Mouse (Mus musculus) forebrain, embryonic 15.5 days (tissue): ENCODE results near the gene Atp2c2. TPM values are rescaled to one million over a fixed set of nuclear protein-coding genes. Genes with fewer than 3 reads are reported as not detected.
A peak's percentile ranks its signal among the peaks of the same experiment; 100 is the strongest.

Experiments used
- ATAC-seq: fragments of 200-750 bp; cut with Nextera tagmentation; replicated peaks from 2 replicates; pipeline ENCODE4 v1.8.0; 2017; ENCODE audit warnings: mild to moderate bottlenecking, moderate TSS enrichment, moderate library complexity
- H3K27ac ChIP-seq: fragments of 300-500 bp; sonication (generic); replicated peaks from 2 replicates; pipeline ENCODE4 v1.5.1; 2015; ENCODE audit warnings: mild to moderate bottlenecking, inconsistent platforms
- H3K27me3 ChIP-seq: fragments of 300-500 bp; sonication (generic); 2 replicates; pipeline ENCODE4 v1.6.1; 2015; ENCODE audit warnings: inconsistent platforms
- H3K36me3 ChIP-seq: fragments of 300-500 bp; sonication (generic); 2 replicates; pipeline ENCODE4 v1.6.1; 2015; ENCODE audit warnings: mild to moderate bottlenecking, inconsistent platforms
- H3K4me1 ChIP-seq: fragments of 300-500 bp; sonication (generic); 2 replicates; pipeline ENCODE4 v1.6.1; 2015; ENCODE audit warnings: inconsistent platforms
- H3K4me2 ChIP-seq: fragments of 300-500 bp; sonication (generic); replicated peaks from 2 replicates; pipeline ENCODE4 v1.6.1; 2015; ENCODE audit warnings: mild to moderate bottlenecking, inconsistent platforms
- H3K4me3 ChIP-seq: fragments of 300-500 bp; sonication (generic); 2 replicates; pipeline ENCODE4 v1.5.1; 2015; ENCODE audit warnings: mild to moderate bottlenecking, inconsistent platforms
- H3K9ac ChIP-seq: fragments of 300-500 bp; sonication (generic); replicated peaks from 2 replicates; pipeline ENCODE4 v1.6.1; 2015; ENCODE audit warnings: mild to moderate bottlenecking, inconsistent platforms
- H3K9me3 ChIP-seq: fragments of 300-500 bp; sonication (generic); 2 replicates; pipeline ENCODE4 v1.6.1; 2016; ENCODE audit warnings: inconsistent platforms
- WGBS: fragments of 180-500 bp; shearing (Covaris S2); methylation state at CpG from one replicate; pipeline ENCODE4 v1.1.7; 2015; ENCODE audit warnings: mixed read lengths; 5-methylcytosine and 5-hydroxymethylcytosine counted together
- polyA plus RNA-seq: library from polyadenylated mRNA; unstranded; fragments of >200 nt; fragmentation: Nextera tagmentation; extraction: Ambion mirVana; gene quantifications from 2 replicates; pipeline ENCODE4 v1.2.1, GENCODE M21; 2015

The Atp2c2 gene
- polyA plus RNA-seq, 1 experiment from 2014 or later = 0.09 TPM

DNA sequence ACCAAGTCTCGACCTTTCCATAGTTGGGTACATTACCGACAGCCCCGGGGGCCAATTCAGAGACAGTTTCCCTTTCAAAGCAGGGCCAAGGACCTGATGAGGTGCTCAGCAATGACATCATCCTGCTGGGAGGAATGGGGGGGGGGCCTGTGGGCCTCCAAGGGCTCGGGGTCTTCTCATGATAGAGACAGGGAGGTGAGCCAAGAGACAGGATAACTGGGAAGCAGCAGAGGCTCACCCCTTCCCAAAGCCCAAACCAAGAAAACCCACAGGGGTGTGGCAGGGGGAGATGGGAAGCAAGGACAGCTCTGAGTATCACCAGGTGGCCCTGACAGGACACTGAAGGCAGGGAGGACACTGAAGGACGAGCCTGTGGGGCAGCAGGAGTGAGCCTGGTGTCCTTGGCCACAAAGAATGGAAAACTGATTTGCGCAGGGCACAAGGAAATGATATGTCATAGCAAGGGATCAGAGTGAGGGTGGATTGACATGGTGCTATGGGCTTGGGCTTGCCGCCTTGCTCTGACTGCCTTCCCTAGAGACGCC is 28.6 kb downstream of the Atp2c2 start:
- Histone ChIP-seq H3K27me3 (no peaks in the 10 kb centered on the region), H3K9ac (no peak overlapping the region), H3K4me3 (no peak overlapping the region), H3K27ac (no peak overlapping the region), H3K4me1 (no peaks in the 10 kb centered on the region), H3K4me2 (no peak overlapping the region), H3K9me3 (no peaks in the 10 kb centered on the region), H3K36me3 (no peaks in the 10 kb centered on the region)
- 91% methylated on average over 8 of the region's 8 CpGs for WGBS
- no peak for ATAC-seq

DNA sequence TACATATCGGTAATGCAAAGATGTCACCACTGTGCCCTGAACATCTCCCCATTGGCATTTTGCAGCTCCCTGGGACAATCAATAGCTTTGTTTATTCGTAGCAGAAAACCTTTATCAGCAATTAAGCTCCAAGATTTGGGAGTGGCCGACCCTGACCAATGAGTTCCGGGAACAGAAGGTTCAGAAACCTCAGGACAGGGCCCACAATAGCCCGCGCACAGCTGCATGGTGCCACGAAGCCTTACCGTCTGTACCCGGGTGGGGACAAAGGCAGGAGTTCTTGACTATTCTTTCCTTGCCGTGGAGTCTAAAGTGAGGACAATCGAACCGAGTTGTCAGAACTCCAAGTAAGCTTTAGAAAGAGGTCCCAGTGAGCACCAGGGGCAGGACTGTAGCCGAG is 32.3 kb downstream of the Atp2c2 start:
- no peak overlapping the region for H3K4me3 ChIP-seq
- ATAC-seq = no peak
- H3K4me2 ChIP-seq = no peak overlapping the region
- no peaks in the 10 kb centered on the region for H3K4me1 ChIP-seq
- H3K27me3 ChIP-seq = no peaks in the 10 kb centered on the region
- H3K36me3 ChIP-seq = no peaks in the 10 kb centered on the region
- 66% methylated on average over 13 of the region's 13 CpGs for WGBS
- H3K9me3 ChIP-seq = no peaks in the 10 kb centered on the region
- H3K9ac ChIP-seq = no peak overlapping the region
- H3K27ac ChIP-seq = no peak overlapping the region

DNA sequence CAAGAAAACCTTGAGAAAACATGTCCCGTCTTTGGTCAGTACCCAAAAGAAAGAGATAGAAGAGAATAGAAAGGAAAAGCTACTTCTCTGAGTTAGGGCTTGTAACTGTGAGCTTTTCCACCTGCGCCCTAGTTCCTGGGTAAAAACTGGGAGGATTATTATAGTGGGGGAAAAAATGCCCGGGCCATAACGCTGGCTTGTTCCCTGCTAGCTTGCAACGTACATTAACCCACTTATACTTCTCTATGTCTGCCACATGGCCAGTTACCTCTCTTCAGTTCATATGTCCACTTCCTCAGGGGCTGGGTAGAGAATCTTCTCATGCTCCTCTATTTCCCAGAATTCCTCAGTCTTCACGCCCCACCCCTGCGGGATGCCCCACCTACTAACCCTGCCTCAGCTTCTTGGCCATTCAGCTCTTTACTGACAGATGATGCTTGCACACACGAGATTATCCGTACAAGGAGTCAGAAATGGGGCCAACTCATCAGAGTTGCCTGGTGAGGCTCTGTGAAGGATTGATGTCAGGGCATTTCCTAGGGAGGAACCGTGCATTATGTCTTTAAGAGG is 36.6 kb downstream of the Atp2c2 start:
- Histone ChIP-seq H3K4me3 (no peak overlapping the region), H3K27me3 (no peaks in the 10 kb centered on the region), H3K36me3 (no peaks in the 10 kb centered on the region), H3K9ac (no peak overlapping the region), H3K27ac (no peak overlapping the region), H3K9me3 (no peaks in the 10 kb centered on the region), H3K4me1 (no peaks in the 10 kb centered on the region), H3K4me2 (no peak overlapping the region)
- no peak for ATAC-seq
- WGBS = 88% methylated on average over 10 of the region's 10 CpGs

DNA sequence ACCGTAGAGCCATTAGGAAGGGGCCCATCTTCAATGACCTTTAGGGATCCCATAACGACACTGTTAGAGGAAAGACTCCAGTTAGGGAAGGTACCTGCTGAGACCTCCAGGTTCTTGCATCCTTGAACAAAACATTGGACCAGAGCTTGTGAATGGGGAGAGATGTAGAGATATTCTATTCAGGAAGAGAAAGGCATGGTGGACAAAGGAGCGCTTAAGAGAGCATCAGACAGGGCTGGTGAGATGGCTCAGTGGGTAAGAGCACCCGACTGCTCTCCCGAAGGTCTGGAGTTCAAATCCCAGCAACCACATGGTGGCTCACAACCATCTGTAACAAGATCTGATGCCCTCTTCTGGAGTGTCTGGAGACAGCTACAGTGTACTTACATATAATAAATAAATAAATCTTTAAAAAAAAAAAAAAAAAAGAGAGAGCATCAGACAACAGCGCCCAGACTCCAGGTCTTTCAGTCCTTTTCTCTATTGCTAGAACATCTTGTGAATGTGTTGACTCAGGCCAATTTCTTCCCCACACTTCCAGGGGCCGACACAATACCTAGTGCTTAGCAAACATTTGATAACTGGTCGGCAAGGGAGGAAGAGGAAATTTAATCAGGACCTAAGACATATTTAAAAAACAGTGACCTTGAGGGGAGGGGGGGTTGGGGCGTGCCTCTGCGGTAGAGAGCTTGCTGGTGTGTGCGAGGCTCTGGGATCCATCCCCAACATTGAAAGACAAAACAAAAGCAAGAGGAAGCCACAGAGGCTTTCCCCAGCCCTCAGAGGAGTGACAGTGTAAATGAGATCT is 37.5 kb downstream of the Atp2c2 start:
- H3K4me3 ChIP-seq = no peak overlapping the region
- no peak for ATAC-seq
- 82% methylated on average over 11 of the region's 11 CpGs for WGBS
- no peak overlapping the region for H3K9ac ChIP-seq
- no peak overlapping the region for H3K27ac ChIP-seq
- H3K27me3 ChIP-seq = no peaks in the 10 kb centered on the region
- H3K36me3 ChIP-seq = no peaks in the 10 kb centered on the region
- no peaks in the 10 kb centered on the region for H3K4me1 ChIP-seq
- no peaks in the 10 kb centered on the region for H3K9me3 ChIP-seq
- H3K4me2 ChIP-seq = no peak overlapping the region

DNA sequence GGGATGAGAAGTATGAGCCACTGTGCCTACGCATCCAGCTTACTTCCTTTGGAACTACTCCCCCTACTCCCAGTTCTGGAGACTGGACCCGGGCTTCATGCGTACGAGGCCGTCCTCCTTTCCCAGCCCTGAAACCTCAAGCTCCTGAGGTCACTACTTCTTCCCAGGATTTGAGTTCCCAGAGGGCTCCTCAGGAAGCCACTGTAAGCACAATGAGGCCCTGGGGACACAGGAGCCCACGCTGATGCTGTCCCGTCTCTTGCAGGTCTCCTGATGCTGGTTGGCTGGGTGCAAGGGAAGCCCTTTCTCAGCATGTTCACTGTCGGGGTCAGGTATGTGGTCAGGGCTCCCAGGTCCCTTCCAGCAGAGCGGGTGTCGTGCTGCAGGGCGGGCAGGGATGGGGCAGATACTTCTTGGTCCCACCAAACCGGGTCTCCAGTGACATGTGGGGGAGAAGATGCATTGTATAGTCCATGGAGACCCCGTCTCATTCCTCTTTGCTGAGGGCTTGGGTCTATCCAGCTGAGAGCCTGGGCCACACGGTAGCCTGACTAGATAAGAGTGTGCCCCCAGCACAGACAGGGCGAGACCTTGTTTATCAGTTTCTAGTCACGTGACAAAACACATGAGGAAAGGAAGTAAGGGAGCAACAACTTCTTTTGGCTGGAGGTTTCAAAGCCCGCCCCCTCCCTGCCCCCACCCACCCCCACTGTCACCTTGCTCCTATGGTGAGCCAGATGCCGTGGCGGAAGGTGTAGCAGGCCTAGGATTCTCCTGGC is 38.5 kb downstream of the Atp2c2 start:
- Histone ChIP-seq H3K4me1 (no peaks in the 10 kb centered on the region), H3K36me3 (no peaks in the 10 kb centered on the region), H3K9me3 (no peaks in the 10 kb centered on the region), H3K27ac (no peak overlapping the region), H3K4me3 (no peak overlapping the region), H3K27me3 (no peaks in the 10 kb centered on the region), H3K9ac (no peak overlapping the region), H3K4me2 (no peak overlapping the region)
- WGBS = 88% methylated on average over 19 of the region's 19 CpGs
- ATAC-seq = no peak

DNA sequence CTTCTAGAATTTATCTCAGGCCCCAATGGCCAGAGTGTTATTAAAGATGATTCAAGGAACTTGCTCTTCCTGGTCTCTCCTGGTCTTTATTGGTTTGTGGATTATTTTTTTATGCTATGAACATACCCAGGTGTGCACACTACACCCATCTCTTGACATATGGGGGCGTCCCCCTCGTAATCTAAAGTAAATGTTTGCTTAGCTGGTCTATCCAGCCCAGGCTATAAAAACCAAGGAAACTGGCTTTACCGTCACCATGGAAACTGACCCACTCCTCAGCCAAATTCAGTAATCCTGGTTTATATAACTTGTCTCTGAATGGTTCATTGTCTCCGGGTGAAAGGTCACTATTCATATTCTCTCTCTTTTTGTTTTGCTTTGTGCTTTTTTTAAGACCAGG is 40.8 kb downstream of the Atp2c2 start:
- no peak overlapping the region for H3K27ac ChIP-seq
- no peaks in the 10 kb centered on the region for H3K4me1 ChIP-seq
- H3K4me3 ChIP-seq = no peak overlapping the region
- H3K36me3 ChIP-seq = no peaks in the 10 kb centered on the region
- H3K9ac ChIP-seq = no peak overlapping the region
- H3K27me3 ChIP-seq = no peaks in the 10 kb centered on the region
- WGBS = 66% methylated on average over 4 of the region's 4 CpGs
- no peak overlapping the region for H3K4me2 ChIP-seq
- no peaks in the 10 kb centered on the region for H3K9me3 ChIP-seq
- ATAC-seq = no peak

DNA sequence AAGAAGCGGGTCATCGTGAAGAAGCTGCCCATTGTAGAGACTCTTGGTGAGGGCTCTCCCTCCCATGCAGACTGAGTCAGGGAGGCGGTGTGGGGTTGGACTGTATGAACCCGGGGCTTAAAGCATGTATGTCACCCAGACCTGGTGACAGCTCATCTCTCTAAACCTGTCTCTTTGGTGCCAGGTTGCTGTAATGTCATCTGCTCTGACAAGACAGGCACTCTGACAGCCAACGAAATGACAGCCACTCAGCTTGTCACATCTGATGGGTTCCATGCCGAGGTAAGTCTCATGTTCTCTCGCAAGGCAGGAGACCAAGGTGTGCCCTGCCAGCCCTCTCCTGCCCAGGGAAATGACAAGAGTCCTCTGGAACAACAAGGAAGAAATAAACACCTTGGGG is 42.6 kb downstream of the Atp2c2 start:
- no peaks in the 10 kb centered on the region for H3K27me3 ChIP-seq
- WGBS = 82% methylated on average over 7 of the region's 7 CpGs
- no peak overlapping the region for H3K27ac ChIP-seq
- H3K9me3 ChIP-seq = no peaks in the 10 kb centered on the region
- H3K9ac ChIP-seq = no peak overlapping the region
- H3K4me1 ChIP-seq = no peaks in the 10 kb centered on the region
- H3K4me2 ChIP-seq = no peak overlapping the region
- H3K4me3 ChIP-seq = no peak overlapping the region
- no peak for ATAC-seq
- H3K36me3 ChIP-seq = no peaks in the 10 kb centered on the region

DNA sequence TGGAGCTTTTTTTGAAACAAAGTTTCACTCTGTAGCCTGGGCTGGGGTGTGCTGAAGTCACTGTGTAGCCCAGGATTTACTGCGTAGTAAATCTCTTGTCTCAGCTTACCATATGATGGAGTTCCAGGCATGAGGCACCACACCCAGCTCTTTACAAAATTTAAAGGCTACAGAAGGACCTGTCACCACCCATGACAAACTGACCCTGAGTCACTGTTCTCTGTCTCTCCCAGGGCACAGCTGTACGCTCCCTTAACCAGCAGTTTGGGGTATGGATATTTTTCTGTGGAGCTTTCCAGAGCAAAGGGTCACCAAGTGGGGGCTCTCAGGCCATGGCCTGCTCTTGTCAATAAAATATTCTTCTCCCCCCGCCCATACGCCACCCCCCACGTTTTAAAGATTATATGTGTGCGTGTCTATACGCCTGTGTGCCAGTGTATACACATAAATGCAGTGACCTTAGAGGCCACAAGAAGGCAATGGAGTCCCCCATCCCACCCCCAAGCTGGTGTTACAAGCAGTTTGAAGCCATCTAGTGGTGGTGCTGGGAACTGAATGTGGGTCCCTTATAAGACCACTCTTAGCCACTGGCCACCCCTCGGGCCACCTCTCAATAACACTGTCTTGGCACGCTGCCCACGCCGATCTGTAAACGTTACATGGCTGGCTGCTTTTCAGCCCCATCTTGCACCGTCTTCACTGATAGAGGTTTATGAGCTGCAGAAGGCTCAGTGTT is 43.6 kb downstream of the Atp2c2 start:
- Histone ChIP-seq H3K27ac (no peak overlapping the region), H3K4me2 (no peak overlapping the region), H3K27me3 (no peaks in the 10 kb centered on the region), H3K9me3 (no peaks in the 10 kb centered on the region), H3K4me1 (no peaks in the 10 kb centered on the region), H3K36me3 (no peaks in the 10 kb centered on the region), H3K9ac (no peak overlapping the region), H3K4me3 (no peak overlapping the region)
- 52% methylated on average over 13 of the region's 13 CpGs for WGBS
- ATAC-seq = no peak

DNA sequence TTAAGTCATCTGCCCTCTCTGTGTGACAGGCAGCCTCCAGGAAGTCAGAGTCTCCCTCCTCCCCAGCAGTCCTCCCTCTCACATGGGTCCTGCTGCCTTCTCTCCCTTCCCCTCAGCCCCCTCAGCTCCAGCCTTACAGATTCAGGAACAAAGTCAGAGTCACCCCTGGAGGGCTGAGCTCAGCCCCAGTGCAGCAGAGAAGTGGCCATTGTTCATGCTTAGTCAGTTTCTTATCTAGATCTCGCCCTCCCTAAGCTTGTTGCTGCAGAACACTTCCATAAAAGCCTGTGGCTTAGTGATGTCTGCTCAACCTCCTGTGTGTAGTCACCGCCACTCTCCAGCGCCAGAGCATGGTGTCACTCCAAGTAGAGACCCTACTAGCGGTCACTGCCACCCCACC is 44.8 kb downstream of the Atp2c2 start:
- H3K9ac ChIP-seq = no peak overlapping the region
- H3K27me3 ChIP-seq = no peaks in the 10 kb centered on the region
- H3K4me1 ChIP-seq = no peaks in the 10 kb centered on the region
- no peaks in the 10 kb centered on the region for H3K36me3 ChIP-seq
- H3K9me3 ChIP-seq = no peaks in the 10 kb centered on the region
- H3K27ac ChIP-seq = no peak overlapping the region
- H3K4me2 ChIP-seq = no peak overlapping the region
- H3K4me3 ChIP-seq = no peak overlapping the region
- 85% methylated on average over 4 of the region's 4 CpGs for WGBS
- ATAC-seq = no peak

DNA sequence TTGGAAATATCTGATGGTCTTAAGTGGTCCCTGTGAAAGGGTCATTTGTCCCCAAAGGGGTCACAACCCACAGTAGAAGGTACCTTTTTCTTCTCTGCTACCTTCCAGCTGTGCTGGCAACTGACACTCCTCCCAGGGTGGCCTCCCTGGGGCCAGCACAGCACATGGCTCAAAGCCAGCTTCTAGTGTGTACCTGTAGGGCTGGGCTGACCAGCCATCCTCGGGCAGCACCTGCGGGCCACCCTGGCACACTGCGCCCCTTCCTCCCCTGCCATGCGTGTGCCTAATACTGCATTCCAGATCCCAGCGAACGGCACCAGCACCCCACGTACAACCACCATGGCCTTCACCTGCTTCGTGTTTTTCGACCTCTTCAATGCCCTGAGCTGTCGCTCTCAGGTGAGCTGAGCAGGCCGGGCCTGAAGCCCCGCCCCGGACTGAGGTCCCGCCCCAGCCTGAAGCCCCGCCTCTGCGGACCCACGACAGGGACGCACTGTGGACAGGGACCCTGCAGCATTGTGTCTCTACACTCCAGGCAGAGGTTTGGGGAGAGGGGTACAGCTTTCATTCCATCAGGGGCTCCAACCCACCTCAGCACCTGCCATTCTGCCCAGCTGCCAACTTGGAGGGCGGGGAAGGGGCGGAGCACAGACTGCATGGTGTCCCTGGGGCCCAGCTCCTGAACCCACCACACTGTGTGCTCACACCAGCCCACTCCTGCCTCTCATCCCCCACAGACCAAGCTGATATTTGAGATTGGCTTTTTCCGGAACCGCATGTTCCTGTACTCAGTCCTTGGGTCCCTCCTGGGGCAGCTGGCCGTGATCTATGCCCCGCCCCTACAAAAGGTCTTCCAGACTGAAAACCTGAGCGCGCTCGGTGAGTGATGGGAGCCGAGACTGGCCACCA is 55.7 kb downstream of the Atp2c2 start:
- H3K27ac ChIP-seq = no peak overlapping the region
- H3K9me3 ChIP-seq = no peaks in the 10 kb centered on the region
- WGBS = 13% methylated on average over 28 of the region's 28 CpGs
- H3K9ac ChIP-seq = no peak overlapping the region
- H3K4me3 ChIP-seq = peak overlapping the region; percentile 16; the same call in 1 of the 2 replicates
- ATAC-seq = peak; percentile 53; the same call in 1 of the 2 replicates
- no peaks in the 10 kb centered on the region; the same call in 1 of the 2 replicates for H3K36me3 ChIP-seq
- peak overlapping the region; percentile 33 for H3K4me2 ChIP-seq
- H3K4me1 ChIP-seq = peaks cover 10% of the 10 kb centered on the region
- no peaks in the 10 kb centered on the region for H3K27me3 ChIP-seq

DNA sequence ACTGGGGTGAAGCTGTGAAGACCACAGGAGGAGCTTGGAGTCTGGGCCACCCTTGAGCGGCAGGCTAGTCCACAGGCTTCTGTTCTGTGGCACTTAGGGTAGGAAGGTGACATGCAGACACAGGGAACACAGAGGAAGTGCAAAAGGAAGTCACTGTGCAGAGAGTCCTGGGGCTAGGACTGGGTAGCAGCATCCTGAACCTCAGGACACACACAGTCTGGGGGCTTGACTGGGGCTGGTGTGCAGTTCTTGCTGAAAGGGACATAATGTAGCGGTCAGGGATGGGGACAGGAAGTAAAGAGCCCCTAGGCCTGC is 56.3 kb downstream of the Atp2c2 start:
- Histone ChIP-seq H3K4me3 (no peak overlapping the region), H3K4me2 (0 out of 2 replicates have a peak overlapping the region, but pooled peaks have one; percentile 33), H3K36me3 (peaks cover 3% of the 10 kb centered on the region), H3K9me3 (no peaks in the 10 kb centered on the region), H3K27me3 (no peaks in the 10 kb centered on the region), H3K4me1 (peaks cover 10% of the 10 kb centered on the region), H3K9ac (no peak overlapping the region), H3K27ac (no peak overlapping the region)
- no peak for ATAC-seq
- 67% methylated on average over 2 of the region's 2 CpGs for WGBS
